Mouse (Mus musculus): ENCODE data around the gene Ippk. TPM values are rescaled to one million over a fixed set of nuclear protein-coding genes. Genes with fewer than 3 reads are reported as not detected.

Ippk gene
- polyA plus RNA-seq (2012; rRNA removed), result 11.5 and 11.6 TPM in 2 replicates

DNA sequence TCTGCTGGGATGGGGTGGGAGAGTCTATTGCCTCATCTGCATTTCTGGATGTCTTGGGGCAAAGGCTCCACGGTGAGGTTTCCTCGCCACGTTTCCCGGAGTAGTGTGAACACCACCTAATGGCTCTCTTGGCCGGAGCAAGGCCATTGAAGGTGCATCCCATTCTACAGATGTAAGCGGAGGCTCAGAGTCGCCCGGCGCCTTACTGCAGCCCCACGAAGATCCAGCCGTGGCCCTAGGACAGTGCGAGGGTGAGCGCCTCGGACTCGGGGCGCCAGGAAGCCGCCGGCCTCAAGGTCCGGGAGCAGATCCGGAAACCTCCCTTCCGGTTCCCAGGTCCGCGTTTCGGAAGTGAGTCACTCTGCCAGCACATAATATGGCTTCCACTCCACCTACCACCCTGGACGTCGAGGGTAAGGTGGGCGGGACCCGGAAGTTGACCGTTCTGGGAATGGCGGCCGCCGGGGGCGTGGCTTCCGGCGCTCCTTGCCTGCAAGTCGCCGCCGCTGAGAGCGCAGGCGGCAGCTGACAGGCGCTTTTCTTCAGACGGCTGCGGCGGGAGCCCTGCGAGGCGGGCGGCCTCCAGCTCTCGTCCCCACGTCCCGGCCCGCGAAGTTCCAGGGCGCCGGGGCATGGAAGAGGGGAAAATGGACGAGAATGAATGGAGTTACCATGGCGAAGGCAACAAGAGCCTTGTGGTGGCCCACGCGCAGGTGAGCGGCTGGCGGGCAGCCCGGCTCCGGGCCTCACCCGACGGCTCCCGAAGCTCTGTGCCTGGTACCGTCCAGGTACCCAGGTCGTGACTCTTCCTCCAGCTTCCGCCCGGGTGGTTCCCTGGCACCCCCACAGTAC lies at the start of gene Ippk:
TSS of gene Ippk (plus strand) at position 496 of the 852 bp plus-strand sequence.
- peak; percentile 98 to 99 for DNase-seq (ENCODE audit: extremely low spot score in 1 of 2, low spot score in 1 of 2)

DNA sequence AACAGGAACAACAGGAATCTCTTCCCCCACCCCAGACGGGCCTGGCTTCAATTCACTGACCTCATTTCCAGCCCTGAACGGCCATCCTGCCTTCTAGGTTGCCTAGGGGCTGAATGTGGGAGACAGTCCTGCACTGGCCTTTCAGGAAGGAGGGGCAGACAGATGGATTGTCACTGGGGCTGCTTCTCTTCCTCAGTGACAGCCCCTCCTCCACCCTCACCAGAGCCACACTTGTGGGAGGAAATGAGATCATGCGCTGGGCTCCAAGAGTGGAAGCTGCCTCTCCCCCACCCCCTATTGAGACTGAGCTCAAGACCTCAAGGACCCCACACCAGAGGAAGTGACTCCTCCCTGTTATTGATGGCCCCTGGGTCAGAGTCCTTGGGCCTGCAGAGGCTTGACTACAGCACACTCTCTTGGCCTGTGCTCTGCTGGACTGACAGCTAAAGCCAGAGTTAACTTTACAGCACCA lies 49.6 kb upstream of the Ippk start:
- DNase-seq (ENCODE audit: extremely low spot score in 1 of 2, low spot score in 1 of 2), result peak; percentile 48 to 75

DNA sequence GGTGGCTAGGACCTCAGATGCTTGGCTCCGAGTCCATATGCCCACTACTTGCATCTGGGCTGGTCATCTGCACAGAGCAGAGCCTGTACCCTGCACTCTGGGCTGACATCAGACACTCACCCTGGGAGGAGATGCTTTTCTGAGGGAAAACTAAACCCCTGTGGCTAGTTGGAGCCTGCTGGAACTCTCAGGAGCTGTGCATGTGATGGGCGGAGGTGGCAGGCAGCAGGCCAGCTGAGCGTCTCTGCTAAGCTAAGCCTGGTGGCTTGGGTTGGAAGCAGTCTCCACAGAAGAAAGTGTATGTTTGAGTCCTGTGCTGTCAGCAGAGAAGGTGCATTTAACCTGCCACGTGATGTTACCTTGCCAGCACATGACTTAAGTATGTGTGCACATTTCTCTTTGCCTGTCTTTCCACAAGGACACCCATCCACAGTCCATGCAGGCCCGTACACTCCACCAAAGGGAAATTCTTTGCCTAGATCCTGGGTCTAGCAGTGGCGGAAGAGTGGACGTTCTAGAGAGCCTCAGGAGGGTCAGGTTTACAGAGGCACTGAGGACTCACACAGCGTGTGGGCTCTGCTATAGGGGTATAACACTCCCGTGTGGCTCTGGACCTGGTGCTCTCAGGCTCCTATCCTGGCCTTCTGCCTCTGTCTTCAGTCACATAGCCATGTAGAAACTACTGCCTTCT lies 48.5 kb upstream of the Ippk start:
- peak; percentile 65 to 80 for DNase-seq (ENCODE audit: extremely low spot score in 1 of 2, low spot score in 1 of 2)

DNA sequence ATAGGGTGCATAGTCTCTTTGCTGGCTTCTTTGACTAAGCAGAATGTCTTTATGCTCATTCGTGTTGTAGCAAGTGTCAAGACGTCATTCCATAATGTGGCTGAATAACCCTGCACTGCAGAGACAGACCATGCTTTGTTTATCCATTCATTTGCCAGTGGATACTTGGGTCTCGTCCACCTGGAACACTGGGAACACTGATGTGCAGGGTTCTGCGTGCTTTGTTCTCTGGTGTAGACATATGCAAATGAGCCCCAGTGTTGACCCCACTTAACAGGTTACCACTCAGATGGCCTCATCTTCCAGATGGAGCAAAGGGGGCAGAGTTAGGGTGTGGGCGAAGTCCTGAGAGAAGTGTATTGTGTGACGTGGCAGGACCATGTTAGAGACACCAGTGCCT lies 46.7 kb upstream of the Ippk start:
- DNase-seq (ENCODE audit: extremely low spot score in 1 of 2, low spot score in 1 of 2), result no peak

DNA sequence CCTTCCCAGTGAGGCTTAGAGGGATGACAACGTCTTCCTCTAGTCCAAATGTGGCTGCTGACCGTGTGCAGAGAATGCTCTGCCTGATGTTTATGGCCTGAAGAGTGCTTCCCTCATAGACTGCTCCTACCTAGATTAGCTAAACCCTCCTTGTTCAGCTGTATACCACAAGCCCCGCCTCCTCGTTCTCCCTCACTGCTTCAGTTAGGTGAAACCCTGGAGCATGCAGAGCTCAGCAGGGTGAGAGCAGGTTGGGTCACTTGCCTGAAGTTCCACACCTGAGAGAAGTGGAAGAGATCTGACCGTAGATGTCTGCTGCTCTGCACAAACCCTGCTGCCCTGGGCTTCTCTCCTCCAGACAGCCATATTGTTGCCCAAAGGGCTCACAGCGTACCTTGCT lies 46.3 kb upstream of the Ippk start:
- no peak for DNase-seq (ENCODE audit: extremely low spot score in 1 of 2, low spot score in 1 of 2)

DNA sequence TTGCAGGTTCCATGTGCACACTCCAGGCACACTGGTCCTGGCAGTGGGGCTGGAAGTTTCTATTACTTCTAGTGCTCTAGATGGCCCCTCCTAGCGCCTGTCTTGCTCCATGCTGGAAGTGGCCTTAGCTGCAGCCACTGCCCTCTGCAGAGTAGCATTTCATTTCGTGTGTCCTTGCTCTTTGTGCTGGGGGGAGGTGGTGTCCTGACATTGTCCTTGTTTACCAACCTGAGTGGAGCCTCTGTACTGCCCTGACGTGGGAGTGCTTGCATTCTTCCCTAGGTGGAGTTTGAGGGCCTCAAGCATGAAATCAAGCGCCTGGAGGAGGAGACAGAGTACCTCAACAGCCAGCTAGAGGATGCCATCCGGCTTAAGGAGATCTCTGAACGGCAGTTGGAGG lies 43.4 kb upstream of the Ippk start:
- no peak for DNase-seq (ENCODE audit: extremely low spot score in 1 of 2, low spot score in 1 of 2)

DNA sequence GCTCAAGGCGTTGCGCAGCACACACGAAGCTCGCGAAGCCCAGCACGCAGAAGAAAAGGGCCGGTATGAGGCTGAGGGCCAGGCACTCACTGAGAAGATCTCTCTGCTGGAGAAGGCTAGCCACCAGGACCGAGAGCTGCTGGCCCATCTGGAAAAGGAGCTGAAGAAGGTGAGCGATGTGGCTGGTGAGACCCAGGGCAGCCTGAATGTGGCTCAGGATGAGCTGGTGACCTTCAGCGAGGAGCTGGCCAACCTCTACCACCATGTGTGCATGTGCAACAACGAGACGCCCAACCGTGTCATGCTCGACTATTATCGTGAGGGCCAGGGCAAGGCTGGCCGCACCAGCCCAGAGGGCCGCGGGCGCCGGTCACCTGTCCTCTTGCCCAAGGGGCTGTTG lies 41.7 kb upstream of the Ippk start:
- no peak for DNase-seq (ENCODE audit: extremely low spot score in 1 of 2, low spot score in 1 of 2)

DNA sequence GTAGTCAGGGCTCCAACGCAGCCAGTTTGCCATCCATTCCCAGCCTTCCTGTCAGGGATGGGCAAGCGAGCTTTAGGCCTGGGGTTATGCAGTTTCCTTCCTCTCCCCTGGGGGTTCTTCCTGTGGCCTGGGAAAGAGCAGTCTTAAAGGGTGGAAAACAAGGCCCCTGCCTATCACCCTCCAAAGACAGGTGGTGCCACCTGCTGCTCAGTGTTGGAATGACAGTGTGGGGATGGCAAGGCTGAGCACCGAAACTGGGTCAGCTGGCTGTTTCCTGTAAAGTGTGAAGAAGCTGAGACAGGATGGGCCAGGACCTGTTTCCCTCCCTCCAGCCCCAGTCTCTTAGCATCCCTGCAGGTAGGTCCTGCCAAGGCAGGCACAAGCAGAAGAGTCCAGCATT lies 39.8 kb upstream of the Ippk start:
- peak; percentile 57 to 92 for DNase-seq (ENCODE audit: extremely low spot score in 1 of 2, low spot score in 1 of 2)

DNA sequence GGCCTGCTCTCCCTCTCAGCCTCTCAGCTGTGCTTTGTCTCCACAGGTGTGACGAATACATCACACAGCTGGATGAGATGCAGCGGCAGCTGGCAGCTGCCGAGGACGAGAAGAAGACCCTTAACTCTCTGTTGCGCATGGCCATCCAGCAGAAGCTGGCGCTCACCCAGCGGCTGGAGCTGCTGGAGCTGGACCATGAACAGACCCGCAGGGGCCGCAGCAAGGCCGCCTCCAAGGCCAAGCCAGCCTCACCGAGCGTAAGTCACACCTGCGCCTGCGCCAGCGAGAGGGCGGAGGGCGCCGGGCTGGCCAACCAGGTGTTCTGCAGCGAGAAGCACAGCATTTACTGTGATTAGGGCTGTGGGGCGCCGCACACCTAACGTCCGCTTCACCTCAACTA lies 38.1 kb upstream of the Ippk start:
- no peak for DNase-seq (ENCODE audit: extremely low spot score in 1 of 2, low spot score in 1 of 2)

DNA sequence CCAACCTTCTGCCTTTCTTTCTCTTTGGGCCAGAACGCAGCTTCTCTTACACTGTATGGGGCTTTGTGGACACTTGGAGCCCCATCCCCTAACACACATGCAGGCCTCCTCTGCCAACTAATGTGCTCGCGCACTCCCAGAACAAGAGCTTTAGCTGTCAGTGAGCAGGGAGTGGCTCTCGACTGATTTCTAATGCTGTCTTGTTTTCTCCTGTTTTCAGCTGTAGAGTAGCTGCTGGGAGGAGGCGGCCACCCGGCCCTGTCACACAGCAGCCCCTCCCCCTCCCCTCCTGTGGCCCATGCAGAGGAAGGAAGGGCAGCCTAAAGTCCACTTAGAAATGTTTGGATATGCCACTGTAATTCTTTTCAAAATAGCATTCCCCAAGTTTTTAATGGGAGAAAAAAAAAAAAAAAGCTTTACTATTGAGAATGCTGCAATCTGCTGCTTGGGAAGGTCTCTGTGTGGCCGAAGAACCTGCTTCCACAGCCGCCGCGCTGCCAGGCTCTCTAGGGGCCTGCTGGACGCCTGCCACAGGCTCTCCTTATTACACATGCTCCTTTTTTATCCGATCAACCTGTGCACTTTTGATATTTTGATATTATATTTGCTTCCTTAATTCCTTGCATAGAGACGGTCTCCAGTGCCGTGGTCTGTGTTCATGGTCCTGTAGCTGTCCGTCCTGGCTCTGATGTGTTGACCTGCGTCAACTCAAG lies 36.1 kb upstream of the Ippk start:
- DNase-seq (ENCODE audit: extremely low spot score in 1 of 2, low spot score in 1 of 2), result no peak

DNA sequence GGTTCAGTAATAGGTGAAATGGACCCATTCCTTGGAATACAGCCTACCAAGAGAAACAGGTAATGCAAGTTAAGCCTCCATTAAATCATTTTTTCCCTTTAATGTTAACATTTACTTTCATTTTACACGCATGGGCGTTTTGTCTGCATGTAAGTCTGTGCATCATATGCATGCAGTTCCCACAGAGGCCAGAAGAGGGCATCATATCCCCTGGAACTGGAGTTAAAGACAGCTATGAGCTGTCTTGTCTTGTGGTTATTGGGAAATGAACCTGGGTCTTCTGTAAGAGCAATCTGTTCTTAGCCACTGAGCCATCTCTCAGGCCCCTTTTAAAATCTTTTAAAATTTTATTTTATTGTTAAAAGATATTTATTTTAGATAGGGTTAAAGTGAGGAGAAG lies 29.7 kb upstream of the Ippk start:
- no peak for DNase-seq (ENCODE audit: extremely low spot score in 1 of 2, low spot score in 1 of 2)

DNA sequence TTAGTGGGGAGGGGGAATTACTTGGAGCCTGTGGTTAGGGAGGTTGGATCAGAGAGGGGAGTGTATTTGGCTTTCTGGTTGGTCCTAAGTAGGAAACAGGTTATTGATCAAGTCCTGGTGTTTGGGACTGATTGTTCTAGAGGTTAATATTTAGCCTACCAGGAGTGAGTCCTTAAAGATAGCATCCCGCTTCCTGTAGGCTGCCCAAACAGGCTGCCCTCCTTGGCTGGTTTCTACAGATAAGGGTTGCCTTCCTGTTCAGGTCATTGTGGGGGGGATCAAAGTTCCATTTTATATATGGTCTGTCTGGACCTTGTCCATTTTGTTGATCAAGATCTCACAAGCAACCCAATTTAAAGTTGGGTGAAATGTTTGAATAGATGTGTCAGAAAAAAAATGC lies 27.5 kb upstream of the Ippk start:
- no peak for DNase-seq (ENCODE audit: extremely low spot score in 1 of 2, low spot score in 1 of 2)

DNA sequence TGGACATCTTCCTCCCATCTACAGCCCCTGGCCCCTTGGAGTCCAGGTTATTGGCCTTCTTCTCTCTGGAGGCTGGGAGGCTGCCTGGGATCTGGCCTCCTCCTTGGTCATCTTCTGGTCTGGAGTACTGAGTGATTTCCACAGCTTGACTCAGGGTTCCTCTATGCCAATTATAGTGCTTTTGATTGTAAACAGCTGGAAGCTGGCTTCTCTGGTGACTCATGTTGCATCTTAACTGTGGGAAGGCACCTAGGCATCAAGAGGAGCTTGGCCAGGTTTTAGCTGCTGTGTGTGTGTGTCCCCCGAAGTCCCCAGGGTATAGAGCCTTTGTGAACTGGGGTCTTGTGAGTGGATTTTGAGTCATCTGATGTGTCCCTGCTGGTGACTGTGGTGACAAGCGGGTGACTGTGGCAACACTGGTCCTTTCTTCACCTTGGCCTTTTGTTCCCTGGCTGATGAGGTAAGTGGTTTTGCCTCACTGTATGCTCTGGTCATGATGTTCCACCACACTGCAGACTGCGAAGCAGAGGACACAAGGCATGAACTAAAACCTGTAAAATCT lies 26.1 kb upstream of the Ippk start:
- no peak for DNase-seq (ENCODE audit: extremely low spot score in 1 of 2, low spot score in 1 of 2)

DNA sequence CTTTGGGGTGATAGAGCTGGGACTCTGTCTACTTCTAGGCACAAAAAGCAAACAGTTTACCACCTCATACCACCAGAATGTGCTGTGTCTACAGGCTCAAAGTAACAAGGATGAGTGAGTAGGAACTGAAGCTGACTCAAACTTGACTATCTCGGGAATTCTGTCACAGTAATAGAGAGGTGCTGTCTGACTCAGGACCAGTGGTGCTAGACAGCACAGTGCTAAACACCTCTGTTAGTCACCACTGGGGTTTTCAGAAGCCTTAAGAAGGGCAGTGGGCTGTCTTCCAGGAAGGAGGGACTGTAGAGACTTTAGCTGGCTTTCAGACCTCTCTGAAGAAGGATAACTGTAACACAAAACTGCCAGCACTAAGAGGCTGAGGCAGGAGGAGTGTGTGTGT lies 24.3 kb upstream of the Ippk start:
- no peak for DNase-seq (ENCODE audit: extremely low spot score in 1 of 2, low spot score in 1 of 2)

DNA sequence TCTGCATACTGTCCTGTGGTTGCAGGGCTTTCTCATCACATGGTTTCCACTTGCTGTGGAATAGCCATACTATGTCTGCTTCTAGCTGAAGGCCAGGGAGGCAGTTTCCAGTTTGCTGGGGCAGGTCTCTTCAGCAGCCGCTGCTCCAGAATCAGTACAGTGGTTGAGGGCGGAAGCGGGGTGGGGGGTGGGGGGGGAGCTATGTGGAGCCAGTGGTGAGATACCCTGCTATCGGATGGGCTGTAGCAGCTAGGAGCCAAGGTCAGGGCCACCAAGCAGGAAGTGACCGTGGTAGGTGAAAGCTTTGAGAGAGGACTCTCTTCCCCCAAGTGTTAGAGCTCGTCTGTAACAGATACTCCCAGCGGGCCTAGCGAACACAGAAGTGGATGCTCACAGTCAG lies 22.9 kb upstream of the Ippk start:
- no peak for DNase-seq (ENCODE audit: extremely low spot score in 1 of 2, low spot score in 1 of 2)

DNA sequence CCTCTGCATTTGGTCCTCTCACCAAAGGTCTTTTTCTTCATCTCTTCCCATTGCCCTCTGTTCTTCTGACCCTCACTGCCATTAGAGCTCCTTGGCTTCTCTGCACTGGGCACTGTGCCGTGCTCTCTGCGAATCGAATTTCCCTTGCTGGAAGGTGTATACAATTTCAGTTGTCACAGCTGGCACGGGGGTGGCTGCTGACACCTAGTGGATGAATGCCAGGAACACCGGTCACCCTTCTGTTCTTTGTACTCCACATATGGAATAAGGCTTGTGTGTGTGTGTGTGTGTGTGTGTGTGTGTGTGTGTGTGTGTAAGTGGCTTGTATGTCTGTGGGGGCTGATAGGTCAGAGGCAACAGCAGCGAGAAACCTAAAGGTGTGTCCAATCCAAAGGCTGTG lies 20.9 kb upstream of the Ippk start:
- DNase-seq (ENCODE audit: extremely low spot score in 1 of 2, low spot score in 1 of 2), result peak in 1 of 2 experiments; percentile 56

DNA sequence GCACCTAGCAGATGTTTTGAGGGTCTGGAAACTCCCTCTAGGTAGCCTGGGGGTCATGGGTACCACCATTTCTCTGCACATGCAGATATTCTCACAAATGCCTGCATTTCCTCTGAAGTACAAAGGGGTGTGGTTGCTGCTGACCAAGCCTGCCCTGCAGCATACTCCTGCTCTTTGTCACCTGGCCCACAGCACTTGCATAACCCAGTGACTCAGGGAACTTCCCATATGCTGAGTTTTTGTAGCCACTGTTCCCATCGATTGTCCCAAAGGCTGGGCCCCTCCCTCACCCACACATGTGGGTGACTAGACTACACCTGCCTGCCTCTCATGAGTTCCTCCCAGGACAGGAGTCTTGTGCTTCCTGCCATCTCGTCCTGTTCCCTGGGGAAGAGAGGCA lies 18.4 kb upstream of the Ippk start:
- DNase-seq (ENCODE audit: extremely low spot score in 1 of 2, low spot score in 1 of 2), result no peak

DNA sequence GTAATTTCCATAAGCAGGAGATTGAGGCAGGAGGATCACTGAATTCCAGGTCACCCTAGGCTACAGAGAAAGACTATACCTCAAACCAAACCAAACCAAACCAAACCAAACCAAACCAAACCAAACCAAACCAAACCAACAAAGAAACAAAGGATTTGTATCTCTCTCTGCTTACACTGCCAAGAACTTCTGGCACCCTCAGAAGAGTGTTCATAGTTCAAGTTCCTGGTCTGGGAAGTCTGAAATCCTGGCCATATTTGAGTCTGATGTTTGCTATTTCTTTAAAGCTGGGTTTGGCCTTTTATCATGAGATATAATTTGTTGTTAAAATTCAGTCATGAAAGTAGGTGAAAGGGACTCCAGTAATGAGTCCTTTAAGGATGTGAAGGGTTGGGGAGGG lies 13.3 kb upstream of the Ippk start:
- DNase-seq (ENCODE audit: extremely low spot score in 1 of 2, low spot score in 1 of 2), result no peak

DNA sequence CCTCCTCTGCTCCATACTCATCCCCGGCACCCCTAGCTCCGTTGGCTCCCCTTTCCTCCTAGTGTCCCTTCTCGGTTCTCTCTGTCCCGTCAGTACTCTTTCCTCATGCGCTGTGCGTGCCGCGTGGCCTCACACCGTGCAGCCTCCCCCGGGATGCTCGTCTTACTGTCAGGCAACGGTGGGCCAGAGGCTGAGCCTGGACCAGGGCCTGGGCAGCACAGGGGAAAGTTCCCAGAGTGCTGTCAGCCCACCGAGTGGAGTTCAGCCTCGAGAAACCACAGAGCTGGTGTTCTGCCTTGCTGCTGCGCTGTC lies 513 bp downstream of the Ippk start:
- DNase-seq (ENCODE audit: extremely low spot score in 1 of 2, low spot score in 1 of 2), result no peak

DNA sequence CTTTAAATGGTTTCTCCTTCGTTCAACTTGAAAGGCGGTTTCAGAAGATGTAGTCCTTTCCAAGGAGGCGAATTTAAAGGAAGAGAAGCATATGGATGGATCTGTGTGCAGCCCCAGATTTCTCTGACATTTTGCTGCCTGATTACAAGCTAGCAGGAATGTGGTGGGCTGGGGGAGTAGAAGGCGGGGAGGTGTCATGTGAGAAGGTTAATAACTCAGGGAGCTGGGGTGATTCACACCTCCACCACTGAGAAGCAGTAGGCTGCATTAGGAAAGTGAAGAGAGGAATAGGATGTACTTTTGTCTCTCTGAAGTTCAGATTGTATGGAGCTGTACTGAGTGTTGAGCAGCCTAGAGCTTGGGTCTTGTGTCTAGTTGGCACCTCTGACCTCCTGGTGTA lies 910 bp downstream of the Ippk start:
- DNase-seq (ENCODE audit: extremely low spot score in 1 of 2, low spot score in 1 of 2), result peak in 1 of 2 experiments; percentile 38

DNA sequence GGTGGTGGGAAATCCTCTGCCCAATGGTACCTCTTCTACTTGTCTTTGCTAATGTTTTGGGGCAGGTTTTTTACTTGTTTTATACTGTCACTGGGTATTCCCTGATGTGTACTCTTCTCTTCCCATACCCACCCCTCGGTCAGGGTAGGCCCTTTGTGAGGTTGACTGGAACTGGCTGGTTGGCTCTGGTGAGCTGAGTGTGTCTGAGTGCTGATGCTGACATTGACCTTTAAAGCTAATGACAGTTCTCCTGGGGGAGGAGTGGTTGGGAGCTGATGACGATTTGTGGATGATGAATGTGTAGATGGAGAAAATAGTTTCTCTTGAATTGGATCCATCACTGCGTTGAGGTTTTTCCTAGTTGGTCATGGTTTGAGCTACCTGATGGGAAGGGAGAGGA lies 5.7 kb downstream of the Ippk start:
- DNase-seq (ENCODE audit: extremely low spot score in 1 of 2, low spot score in 1 of 2), result no peak

Measured in frontal cortex, adult 2 months (tissue).